Mouse (Mus musculus) megakaryocyte progenitor cell, adult 5-6 weeks (primary cell): ENCODE measurements around the gene Tubgcp5. TPM values are rescaled to one million over a fixed set of nuclear protein-coding genes. Genes with fewer than 3 reads are reported as not detected.

Source experiments
- total RNA-seq, 2 experiments: library from RNA; stranded (forward) in 1 of 2; stranded (reverse) in 1 of 2; fragments of 157-497, 149-512 nt in 1 of 2; fragments of 200-1000 nt in 1 of 2; gene quantifications; 2 replicates each; pipeline versions ENCODE4 v1.2.3 to v1.2.4; 2015 to 2017

Tubgcp5 gene
- total RNA-seq, 2 experiments from 2014 or later, result 23.2 to 43.3 TPM

Other genes with a start within 250 kb of the Tubgcp5 start
- gene Siglech, start 26.0 kb upstream of the Tubgcp5 start, total RNA-seq (2015), result 0.10 TPM in 1 of 2 replicates, not detected in the other
- gene Siglech, start 26.0 kb upstream of the Tubgcp5 start, total RNA-seq (2017), result 0.46 TPM in 1 of 2 replicates, not detected in the other
- 38.7 and 42.8 TPM in 2 replicates for gene Cyfip1, start 47.6 kb downstream of the Tubgcp5 start, total RNA-seq (2015)
- 41.1 and 49.2 TPM in 2 replicates for gene Cyfip1, start 47.6 kb downstream of the Tubgcp5 start, total RNA-seq (2017)
- gene Nipa2, start 168.3 kb downstream of the Tubgcp5 start, total RNA-seq (2015), result 55.1 and 56.7 TPM in 2 replicates
- 32.1 and 35.4 TPM in 2 replicates for gene Nipa2, start 168.3 kb downstream of the Tubgcp5 start, total RNA-seq (2017)
- gene Nipa1, start 225.8 kb downstream of the Tubgcp5 start, total RNA-seq (2015), result 2.6 and 3.4 TPM in 2 replicates
- gene Nipa1, start 225.8 kb downstream of the Tubgcp5 start, total RNA-seq (2017), result 3.5 and 4.9 TPM in 2 replicates